Mouse (Mus musculus) T-helper 1 cell (primary cell): ENCODE results near the gene Cmtm2b.

Source experiments
- in situ Hi-C: fragments of 300-600 bp; cut with MboI, MseI; formaldehyde crosslinking; loops from one replicate; pipeline ENCODE4 v1.15.1; 2025; ENCODE audit warnings: high pct_unique_total_duplicates

Cmtm2b gene

DNA sequence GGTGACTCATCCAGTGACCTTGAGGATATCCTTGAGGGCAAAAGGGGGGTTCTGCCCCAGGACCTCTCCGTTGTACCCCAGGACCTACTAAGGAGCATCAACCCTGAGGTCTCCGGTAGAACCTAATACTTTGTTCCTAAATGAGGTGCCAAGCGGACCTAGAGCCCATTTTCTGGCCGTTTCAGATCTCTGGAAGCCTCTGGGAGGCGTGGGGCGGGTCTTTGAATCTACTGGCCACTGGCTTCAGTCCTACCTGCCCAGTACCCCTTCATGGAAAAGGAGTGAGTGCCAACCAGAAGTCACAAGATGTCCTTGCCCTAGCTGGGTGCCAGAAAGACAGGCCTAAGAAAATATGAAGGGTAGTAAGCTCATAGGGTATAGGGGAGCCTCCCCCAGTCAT, 19.6 kb downstream of the Cmtm2b start:
- in situ Hi-C loops: loop anchor here (5.0 kb wide), 2 partner anchors 61 to 101 kb away; partner anchors contain the start of gene Dync1li2

DNA sequence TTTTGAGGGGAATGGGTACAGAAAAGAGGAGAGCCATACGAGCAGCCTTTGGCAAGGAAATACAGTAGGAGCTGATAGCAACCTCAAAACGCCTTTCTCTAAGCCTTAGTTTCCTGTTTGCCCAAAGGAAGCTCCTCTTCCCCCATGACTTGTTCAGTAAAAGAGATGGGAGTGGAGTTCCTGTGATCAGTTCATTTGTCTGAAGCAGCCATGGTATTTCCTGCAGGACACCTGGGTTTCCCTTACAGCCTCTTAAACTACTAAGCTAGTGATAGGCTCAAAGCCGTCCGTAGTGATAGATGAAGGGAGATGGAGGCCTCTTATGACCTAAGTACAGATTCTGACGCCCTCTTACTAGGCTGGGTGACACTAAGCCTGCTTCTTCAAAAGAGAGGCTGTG, 20.4 kb downstream of the Cmtm2b start:
- in situ Hi-C loops: loop anchor here (5.0 kb wide), 2 partner anchors 60 to 100 kb away; partner anchors contain the start of gene Dync1li2

DNA sequence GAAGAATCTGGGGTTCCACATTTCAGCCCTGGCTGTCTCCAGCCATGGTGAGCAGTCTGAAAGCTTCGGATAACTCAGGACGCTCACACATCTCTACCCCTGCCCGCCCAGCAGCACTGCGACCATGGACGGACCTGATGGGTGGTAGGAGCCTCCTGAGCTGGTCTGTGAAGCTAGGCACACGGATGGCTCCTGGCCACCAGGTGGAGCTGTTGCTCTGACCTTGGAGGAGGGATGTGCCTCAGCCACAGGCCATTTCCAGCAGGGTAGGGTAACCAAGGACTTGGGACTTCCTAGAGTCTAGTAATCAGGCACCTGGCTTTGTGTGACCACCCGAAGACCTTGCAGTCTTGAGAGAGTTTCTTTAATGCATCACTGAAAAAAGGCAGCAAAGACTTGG, 21.9 kb downstream of the Cmtm2b start:
- in situ Hi-C loops: loop anchor here (5.0 kb wide), 2 partner anchors 58 to 98 kb away; partner anchors contain the start of gene Dync1li2

DNA sequence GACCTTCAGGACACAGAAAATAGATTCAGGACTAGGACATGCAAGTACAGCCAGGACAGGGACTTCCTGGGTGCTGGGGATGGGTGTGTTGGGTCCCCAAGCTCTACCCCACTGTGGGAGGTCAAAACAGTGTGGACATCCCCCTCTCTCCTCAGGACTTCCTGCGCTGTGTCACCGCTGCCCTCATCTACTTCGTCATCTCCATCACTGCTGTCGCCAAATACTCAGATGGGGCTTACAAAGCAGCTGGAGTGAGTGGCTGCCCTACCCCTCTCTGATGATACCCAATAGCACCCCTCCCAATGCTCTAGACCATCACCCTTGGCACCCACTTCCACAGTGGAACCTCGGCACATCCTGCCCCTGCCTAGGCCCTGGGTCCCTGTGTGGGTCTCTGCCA, 22.6 kb downstream of the Cmtm2b start:
- in situ Hi-C loops: loop anchor here (5.0 kb wide), 2 partner anchors 58 to 98 kb away; partner anchors contain the start of gene Dync1li2

DNA sequence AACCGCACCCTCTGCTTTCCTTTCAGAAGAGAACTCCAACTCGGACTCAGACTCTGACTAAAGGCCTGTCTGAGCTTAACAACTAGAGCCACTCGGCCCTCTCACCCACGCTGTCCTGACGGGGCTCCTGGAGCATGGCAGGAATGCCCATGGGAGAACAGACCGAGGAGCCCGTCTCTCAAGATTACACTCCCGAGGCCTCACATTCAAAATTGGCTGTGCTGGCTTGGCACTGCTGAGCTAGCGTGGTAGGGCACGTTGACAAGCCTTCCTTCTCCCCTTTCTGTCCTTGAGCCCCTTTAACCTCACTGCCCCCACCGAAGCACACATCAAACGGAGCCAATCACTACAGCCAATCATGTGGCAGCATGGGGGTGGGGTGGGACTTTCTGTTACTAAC, 24.7 kb downstream of the Cmtm2b start:
- in situ Hi-C loops: no loop called here

DNA sequence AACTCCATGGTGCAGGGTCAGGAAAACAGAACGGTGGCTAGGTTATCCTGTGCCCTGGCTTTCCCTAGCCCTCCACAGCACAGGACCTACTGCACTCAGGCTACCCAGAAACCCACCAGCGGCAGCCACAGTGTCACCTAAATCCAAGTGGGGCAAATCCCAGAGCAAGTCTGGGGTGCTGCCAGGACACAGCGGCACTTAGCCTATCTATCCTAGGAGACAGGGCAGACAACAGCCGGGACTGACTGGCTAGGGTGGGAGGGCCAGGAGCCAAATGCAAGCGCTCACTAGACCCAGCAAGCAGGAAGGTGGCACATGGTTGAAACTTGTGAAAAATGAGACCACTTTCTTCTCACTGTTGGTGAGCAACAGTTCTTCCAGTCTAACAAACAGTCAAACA, 26.9 kb downstream of the Cmtm2b start:
- in situ Hi-C loops: no loop called here

DNA sequence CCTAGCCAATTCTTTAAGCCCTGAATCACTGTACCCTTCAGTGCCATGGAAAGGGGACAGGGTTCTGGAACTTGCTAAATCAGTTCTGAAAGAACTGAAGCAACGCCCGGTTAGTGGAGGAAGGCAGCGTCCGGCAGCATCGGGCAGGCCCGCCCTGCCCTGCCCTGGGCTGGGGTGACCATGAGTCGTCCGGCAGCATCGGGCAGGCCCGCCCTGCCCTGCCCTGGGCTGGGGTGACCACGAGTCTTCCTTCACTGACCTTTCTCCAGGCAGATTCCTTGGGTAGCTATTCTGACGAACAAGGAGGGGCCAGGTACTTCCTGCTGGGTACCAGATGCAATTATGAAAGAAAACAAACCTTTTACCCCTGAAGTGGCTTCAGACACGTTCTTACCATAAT, 28.0 kb downstream of the Cmtm2b start:
- in situ Hi-C loops: no loop called here

DNA sequence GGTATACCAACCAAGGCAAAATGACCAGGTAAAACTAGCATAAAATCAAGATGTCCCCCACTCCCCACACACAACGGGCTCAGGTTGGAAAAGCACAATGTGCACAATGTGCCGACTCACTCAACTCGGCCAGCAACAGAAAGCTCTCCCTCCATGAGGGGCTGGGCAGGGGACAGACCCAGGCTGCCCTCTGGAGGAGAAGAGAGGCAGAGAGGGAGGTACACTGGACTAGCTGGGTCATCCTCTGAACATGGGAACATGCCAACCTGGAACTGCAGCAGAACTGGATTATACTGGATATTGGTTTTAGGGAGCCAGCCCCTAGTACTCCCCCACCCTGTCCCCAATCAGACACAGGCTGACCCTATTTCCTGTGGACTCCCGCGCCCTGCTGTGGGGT, 31.2 kb downstream of the Cmtm2b start:
- in situ Hi-C loops: no loop called here

DNA sequence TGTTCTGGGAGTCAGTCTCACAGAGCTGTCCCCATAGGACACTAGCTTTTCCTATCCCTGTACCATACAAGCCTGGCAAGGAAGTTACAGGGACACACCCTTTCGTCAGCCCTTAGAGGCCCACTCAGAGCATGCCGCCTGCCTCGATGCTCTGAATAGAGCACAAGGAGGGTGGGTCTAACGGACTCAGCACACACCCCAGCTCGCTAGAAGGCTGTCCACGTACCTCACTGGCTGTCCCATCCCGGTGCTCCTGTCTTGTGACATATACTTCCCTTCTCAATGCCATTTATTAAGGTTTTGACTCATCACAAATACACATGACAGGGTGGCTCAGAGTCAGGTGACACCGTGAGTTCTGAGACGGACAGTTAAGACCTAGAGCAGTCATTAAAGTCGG, 32.5 kb downstream of the Cmtm2b start:
- in situ Hi-C loops: no loop called here

DNA sequence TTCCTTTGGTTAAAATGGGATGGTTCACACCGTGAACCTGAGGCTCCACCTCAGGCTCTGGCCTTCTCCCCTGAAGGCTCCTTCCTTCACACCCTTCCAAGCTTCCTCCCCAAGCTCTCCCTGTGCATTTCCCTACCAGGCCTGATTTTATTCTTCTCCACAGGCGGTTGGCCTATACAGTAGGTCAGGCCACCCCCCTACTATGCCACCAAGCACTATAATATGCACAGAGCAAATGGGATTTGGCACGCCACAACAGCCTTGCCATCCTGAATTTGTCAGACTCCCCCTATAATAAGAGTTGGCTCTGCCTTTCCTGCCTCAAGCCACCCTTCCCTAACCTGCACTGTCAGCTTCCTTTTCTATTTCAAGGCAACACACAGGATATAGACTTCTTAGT, 36.6 kb downstream of the Cmtm2b start:
- in situ Hi-C loops: no loop called here

DNA sequence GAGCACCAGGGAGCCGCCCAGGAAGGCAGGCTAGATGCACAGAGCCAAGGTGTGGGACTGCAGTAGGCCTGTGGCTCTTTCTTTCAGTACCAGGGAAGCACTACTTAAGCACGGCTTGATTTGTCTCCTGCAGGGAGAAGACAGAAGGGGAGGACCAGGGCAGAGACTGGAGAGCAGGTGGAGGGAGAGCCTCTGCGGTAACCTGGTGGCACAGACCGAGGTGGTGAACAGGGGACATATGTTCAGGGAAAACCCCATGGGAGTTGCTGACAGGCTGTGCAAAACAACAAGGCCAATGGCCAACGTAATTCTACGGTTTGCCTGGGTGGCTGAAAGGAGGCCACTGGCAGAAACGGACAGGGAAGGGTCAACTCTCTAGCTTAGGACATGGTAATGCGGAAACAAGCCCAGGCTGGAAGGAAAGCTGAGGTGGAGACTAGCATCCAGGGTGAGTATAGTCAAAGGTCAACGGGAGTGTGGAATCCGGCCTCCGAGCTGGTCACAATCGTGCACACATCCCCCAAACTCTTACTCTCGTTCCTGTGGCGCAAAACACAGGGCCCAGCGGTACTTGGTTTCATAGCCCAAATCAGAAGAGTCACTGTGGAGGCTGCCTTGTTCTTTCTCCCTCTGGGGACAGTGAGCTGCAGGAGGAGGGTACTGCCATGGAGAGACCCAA, 37.9 kb downstream of the Cmtm2b start:
- in situ Hi-C loops: no loop called here

DNA sequence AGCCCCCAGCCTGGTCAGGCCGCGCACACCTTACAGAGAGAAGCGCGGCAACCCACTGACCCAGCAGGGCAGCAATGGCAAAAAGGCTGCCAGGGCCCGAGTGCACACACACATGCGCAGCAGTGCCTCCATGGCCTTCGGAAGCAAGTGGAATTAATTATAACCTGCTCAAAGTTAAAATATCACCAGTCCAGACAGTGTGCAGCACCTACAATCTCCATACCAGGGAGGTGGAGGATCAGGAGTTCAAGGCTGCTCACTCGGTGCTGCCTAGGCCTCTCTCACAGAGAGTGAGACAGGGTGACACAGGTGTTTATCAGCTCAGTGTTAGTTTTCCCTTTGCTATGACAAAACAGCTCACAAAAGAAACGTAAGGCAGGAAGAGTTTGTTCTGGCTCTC, 43.7 kb downstream of the Cmtm2b start:
- in situ Hi-C loops: no loop called here

DNA sequence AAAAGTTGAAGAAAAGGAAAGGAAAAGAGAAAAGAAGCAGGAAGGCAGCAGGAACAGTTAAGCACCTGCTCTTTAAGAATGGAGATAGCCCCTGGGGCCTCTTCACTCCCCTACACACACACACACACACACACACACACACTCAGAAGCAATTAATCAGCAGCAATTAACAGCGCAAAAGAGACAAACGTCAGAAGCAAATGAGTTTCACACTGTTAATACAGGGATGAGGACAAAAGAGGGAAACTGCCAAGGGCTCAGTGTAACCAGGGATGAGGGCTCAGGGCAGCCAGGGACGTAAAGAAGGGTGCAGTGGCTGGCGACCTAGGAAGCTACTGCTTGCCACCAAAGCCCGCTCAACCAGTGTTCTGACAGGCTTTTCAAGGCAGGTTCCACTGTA, 45.4 kb downstream of the Cmtm2b start:
- in situ Hi-C loops: no loop called here

DNA sequence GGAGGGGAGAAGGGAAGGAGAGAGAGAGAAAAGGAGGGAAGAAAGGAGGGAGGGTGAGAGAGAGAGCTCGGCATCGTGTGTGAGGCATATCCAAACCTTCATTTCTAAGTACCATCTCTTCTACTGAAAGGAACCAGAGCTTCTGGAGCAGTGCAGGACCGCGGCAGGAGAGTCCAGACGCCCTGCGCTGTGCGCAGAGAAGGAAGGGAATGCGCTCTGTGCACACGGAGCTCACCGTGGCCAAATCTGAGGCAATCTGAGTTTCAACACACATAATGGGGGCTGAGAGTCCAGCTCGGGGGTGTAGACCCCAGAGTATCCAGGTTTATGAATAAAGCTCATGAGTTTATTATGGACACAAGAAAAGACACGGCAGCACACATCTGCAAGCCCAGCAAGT, 47.6 kb downstream of the Cmtm2b start:
- in situ Hi-C loops: no loop called here

DNA sequence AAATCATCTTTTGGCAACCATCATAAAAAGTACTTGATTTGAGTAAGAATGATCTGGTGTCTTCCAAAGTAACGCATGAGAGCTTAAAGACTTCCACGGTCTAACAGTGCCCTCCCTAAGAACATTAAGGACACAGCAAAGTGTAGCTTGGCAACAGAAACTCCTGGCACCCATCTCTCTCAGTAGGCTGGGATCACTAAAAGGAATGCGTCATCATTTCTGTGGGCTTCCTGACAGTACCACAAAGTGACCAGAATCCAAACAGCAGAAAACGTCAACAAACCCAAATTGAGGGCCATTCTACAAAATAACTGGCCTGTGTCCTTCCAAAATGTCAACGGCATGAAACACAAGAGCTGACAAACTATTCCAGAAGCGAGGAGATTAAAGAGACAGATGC, 48.0 kb downstream of the Cmtm2b start:
- in situ Hi-C loops: no loop called here

DNA sequence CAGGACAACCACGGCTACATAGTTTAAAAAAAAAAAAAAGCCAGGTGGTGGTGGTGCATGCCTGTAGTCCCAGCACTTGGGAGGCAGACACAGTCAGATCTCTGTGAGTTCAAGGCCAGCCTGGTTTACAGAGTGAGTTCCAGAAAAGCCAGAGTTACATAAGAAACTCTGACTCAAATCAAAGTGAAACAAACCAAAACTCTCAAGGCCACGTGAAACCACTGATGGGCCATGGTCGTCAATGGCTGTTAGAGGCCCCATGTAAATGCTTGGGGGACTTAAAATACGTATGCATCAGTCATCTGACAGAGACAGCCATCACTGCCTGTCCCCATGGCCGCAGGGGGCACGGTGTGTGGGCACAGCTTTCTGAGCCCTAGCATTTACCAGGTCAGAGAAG, 49.1 kb downstream of the Cmtm2b start:
- in situ Hi-C loops: no loop called here

DNA sequence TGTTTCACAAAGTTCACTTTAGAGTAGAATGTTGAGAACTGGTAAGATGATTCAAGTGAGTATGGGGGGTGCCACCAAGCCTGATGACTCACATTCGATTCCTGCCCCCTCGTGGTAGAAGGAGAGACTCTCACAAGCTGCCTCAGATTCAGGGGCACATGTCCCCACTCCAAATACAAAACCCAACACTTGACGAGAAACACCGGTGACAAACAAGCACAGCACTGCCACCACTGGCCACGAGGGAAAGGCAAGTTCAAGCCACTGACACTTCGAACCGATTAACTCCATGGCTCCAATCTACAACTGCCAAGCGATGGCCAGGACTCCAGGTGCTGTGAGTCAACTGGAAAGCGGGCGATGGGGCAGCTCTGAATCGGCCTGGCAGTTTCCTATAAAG, 51.7 kb downstream of the Cmtm2b start:
- in situ Hi-C loops: no loop called here

DNA sequence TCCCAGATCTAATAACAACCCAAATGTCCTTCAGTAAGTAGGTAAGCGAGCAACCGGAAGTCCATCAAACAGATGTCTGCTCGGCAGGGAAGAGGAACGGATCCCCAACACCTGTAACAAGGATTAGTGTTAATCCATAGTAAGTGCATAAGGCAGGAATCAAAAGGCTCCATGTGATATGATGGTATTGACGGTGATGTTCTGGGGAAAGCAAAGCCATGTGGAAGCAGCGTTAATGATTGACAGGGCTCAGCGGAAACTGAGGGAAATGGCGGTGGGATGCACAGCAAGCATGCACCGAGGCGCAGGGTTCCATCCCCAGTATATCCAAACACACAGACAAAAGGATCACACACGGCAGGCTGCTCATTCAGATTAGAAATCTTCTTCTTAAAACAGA, 52.2 kb downstream of the Cmtm2b start:
- in situ Hi-C loops: no loop called here

DNA sequence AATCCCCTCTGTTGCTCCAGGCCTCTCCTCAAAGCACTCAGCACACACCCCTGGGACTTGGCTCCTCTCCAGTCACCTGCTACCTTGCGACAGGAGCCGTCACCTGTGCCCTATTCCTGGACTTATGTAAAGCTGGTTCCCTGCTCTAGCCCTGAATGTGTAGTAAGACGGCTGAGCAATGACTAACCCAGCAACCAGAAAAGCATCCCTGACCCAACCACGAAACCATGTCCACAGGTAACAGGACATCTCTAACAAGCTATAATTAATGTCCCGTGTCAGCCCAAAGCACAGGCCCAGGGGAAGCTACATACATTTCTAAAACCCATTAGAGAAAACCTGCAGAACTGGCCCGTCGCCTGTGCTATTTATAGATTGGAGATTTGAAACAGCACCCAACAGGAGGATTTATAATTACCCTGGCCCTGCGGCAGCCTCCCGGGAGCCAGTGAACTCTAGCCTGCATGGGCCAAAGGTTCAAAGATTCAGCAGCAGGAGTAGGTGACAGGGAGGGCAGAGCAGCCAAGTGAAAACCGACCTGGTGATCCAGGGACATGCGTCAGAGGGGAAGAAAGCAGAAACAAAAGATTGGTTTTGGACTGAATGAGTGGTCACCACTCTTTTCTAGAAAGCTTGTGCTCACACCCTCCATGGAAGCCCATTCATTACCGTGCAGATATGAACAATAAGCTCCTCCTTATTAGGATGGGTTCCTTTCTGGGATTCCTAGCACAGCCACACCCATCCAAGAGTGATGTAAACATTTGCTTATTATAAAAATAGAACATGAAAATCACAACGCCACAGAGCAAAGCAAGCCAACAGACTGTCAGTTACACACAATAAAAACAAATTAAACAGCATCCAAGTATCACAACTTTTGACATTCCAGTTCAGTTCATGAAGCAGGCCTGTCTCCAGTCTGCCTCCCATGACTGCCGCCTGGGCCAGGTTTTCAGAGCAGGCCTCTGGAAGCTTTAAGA, 53.1 kb downstream of the Cmtm2b start:
- in situ Hi-C loops: no loop called here

DNA sequence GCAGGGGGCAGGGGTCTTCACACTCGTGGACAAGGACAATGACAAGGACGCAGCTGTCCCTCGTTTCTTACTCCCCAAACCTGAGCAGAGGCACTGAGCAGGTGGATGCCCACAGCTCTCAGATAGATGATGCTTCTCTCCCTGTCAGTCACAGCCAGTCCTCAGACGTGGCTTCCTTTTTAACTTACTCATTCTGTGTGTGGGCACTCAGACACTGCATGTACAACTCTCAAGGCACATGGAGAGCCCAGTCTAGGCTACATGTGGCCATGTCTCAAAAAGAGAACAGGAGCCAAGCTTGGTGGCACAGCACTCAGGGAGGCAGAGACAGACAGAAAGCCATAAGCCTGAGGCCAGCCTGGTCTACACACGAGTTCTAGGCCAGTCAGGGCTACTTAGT, 53.9 kb downstream of the Cmtm2b start:
- in situ Hi-C loops: no loop called here

DNA sequence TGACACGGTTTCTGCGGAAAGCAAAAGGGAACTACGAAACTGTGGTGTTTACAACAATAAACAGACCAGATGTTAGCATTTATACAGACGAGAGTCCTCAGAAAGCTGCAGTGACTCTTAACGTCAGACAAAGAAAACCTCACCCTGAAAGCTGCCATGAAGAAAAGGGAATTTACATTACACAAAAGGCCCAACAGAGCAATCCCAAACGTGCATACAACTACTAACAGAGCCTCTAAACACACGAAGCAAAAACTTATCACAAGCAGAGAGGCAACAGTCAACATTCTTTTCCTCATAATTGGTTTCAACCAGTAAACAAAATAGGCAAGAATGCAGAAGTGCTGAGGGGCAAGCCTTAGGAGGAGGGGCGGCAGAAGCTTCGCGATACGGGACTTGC, 54.6 kb downstream of the Cmtm2b start:
- in situ Hi-C loops: no loop called here

DNA sequence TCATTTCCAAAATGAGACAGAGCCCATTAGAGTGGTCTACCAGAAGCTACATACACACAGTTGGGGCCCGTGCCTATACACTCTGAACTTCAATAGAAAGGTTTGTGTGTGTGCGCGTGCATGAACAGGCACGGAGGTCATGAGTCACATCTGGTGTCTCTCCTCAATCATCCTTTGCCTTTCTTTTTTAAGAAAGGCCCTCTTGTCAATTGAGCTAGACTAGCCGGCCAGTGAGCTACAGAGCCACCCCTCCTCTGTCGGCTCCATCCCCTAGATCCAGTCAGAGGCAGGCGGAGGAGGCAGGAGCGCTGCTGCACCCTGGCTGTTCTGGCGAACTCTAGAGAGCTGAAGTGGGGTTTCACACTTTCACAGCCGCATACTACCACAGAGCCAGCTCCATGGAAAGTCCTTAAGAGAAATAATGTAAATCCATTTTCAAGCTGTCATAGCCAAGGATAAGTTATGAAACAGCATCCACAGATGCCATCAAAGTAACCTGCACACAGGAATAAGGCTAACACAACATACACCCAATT, 57.3 kb downstream of the Cmtm2b start:
- in situ Hi-C loops: no loop called here

DNA sequence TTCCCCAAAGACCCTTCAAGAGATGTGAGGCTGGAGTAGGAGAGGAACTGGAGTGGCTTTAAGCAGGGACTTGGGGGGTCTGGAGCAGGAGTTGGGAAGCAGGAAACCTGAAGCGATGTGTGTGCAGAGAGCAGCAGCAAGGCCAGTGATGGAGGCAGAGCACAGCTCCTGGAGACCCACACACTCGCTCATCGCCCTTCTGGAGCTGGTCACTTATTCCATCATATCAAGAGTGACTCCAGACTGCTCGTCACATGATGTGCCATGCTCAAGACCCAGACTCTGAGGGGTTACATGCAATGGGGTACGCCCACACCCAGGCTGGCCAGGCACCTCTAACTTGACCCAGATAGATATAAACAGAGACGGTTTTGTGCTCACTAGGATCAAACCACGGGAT, 58.2 kb downstream of the Cmtm2b start:
- in situ Hi-C loops: no loop called here
